Mouse (Mus musculus) MEL (cell line): ENCODE measurements around the gene Nup160.

ENCODE experiments used
- EP300 ChIP-seq, 2 experiments: IDR thresholded peaks; 2 replicates each; pipeline ENCODE4 v1.6.1; 2011; ENCODE audit warnings: improper control_type of control experiment in 2 of 2, low read length in 2 of 2, low read depth in 1 of 2, mild to moderate bottlenecking in 1 of 2
- GATA1 ChIP-seq: IDR thresholded peaks from 2 replicates; pipeline ENCODE4 v1.6.1; 2011; ENCODE audit warnings: low read depth, low read length, improper control_type of control experiment

GRCm38 (mm10) chr2:90726818-90727217 is 49.8 kb downstream of the Nup160 start:
- no peak for TF ChIP-seq EP300 (IDR thresholded peaks at IDR 0.05; ENCODE audit: low read depth in 1 of 2, low read length in 2 of 2)
- no peak for TF ChIP-seq GATA1
